Mouse (Mus musculus) thymus, postnatal 4 days (tissue): Measurements from ENCODE around the gene Grb7.

Source experiments
- DNase-seq: peaks from one replicate; pipeline ENCODE4 v3.0.0; 2021

The Grb7 gene

DNA sequence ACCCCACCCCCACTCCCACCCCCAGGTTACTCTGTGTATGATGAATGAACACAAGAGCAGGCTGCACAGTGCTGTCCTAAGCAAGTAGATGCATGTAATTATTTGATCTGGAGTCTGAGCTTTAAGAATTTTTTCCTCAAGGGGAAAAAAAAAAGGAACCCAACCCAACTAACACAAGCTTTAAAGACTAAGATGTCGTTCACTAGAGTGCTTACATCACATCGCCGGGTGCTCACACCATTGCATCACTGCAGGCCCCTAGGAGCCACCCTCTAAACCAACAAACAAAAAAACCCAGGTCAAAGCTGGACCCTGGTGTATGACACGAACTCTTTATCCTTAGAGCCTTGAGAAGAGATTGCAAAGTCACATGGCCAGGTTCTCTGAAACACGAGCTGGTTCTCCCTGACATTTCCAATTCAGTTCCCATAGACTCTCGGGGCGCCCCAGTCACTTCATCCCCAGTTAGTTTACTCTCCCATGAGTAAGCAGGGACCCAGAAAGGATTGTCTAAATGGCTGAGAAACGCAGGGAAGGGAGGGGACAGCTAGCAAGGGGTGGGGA, 27.8 kb downstream of the Grb7 start:
- DNase-seq: no peak

- DNase-seq: no peak
These were observed 28.8 kb downstream of the Grb7 start for GRCm38 (mm10) chr11:98474967-98475366.

DNA sequence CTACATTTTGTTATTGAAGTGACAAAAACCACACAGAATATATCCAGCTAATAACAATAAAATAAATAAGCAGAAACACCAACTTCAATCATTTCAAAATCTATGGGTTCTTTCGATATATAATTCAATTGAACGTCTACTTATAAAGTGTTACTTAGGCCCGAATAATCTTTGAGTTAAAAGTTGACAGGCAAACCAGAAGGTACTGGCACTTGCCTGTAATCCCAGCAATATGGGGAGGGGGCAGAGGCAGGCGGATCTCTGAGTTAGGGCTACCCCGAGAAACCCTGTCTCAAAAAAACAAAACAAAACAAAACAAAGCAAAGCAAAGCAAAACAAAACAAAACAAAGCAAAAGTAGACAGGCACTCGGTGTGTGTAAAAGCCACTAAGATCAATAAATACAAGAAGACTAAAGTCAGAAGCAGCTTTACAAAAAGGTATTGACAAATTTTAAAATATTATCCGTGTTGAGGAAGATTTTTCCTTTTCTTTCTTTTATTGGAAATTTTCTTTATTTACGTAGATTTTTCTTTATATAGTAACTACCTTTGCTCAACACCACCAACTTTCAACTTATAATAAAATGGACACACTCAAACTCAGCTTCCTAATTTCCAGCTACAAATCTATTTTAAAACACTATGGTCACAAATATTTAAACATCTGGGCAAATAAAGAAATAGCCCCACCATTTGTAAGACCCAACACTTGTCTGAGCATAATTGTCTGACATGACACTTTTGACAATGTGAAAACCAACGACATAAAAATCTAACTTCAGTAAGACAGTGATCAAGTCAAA, 29.6 kb downstream of the Grb7 start:
- no peak for DNase-seq

DNA sequence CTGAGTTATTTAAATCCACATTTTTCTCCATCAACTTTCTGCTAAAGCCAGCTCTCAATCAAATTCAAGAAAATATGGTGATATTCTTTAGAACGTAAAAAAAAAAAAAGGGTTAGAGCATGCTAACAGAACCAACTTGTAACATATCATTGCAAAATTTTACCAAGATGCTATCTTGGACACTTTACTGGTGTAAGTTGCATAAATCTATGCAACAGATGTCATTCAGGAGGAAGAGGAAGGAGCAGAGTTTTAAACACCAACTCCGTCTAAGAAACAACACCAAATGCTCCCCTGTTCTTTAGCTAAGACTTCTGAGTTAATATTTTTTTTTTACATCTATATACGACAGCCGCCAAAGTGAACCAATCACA, 30.2 kb downstream of the Grb7 start:
- DNase-seq: no peak

- no peak for DNase-seq
These were observed 31.0 kb downstream of the Grb7 start for GRCm38 (mm10) chr11:98477011-98477701.

DNA sequence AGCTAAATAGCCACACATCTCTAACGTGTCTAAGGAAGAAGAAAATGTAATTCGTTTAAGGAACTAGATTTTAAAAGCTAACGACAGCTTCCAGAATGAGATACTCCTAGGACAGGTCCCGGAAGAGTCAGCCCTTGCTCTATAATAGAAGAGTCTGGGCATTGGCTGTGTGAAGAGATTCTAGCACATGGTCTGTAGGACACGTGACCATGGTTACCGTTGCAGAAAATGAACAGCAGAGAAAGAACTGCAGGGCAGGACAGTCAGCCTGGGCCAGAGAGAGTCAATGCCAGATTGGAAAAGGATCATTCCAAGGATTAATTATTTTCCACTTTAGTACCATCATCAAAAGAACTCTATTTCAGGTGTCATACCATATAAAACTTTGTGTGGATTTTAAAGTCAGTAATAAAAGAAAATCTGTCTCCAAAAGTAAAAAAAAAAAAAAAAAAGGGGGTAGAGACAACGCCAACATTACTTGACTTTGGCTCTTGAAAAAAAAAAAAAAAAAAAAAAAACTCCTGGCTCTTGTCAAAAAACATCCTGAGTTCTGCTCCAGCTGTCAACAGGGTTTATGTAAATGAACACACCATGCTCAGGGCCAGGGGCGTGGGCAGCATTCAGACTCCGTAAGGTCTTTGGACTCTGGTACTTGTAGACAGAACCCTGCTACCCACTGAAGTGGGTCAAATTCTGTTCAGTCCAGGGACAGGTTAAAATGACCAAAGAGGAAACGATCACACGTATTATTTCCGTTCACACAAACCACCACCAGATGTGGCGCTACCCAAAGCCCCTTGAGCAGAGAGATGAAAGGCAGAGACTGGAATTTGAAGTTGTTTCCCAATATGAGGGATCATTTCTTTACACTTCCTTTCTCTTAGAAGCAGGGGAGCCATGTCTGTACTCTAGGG, 33.1 kb downstream of the Grb7 start:
- peak; percentile 41 for DNase-seq

- peak; percentile 23 for DNase-seq
These were observed 33.8 kb downstream of the Grb7 start for GRCm38 (mm10) chr11:98479940-98480497.

- no peak for DNase-seq
These were observed 35.0 kb downstream of the Grb7 start for GRCm38 (mm10) chr11:98481231-98481630.

- no peak for DNase-seq
These were observed 35.9 kb downstream of the Grb7 start for GRCm38 (mm10) chr11:98482067-98482466.

DNA sequence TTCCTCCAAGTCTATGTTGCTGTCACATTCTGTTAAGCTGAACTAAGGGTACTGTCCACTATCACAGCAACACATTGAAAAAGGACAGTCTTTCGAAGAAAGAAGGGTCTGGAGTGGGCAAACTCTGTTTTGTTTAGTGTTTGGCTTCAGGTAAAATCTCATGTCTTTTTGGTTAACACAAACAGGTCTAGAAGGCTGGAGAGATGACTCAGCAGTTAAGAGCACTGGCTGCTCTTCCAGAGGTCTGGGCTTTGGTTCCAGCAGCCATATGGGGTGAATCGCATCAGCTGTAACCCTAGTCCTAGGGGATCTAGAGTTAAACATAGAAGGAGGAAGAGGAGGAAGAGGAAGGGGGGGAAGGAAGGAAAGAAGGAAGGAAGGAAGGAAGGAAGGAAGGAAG, 39.6 kb downstream of the Grb7 start:
- no peak for DNase-seq

DNA sequence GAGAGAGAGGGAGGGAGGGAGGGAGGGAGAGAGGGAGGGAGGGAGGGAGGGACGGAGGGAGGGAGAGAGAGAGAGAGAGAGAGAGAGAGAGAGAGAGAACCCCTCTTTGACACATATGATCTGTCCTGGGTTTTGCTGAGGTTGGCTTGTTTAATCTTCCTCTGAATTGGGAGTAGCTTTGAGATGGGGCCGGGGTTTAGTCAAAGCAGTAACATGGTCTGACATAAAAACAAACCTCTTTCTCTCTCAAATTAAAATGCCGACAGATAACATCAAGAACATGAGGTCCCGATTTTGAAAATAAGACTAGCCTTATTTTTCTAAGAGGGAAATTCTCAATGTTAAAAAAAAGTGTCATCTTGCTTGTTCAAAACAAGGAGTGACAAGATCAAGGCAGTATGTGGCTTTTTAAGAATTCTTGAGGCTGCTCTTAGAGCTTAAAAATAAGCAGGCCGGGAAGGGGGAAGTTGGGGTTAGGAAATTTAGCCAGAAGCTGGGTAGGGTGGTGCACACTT, 41.4 kb downstream of the Grb7 start:
- DNase-seq: no peak

- DNase-seq: no peak
These were observed 42.5 kb downstream of the Grb7 start for GRCm38 (mm10) chr11:98488540-98489234.

DNA sequence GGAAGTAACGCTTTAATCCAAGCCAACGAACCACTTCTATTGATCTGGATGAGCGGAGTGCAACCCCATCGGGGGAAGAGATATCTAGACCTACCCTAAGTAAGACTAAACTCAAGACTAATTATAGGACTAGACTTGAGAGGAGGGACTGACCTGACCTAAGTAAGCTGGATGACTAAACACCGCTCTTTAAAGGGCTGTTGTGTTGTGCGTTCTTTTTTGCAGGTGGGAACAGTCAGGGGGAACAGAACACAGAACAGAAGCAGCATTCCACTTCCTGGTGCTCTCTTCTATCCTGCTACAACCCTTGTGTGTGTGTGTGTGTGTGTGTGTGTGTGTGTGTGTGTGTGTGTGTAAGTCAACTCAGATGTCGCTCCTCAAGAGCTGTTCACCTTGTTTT, 45.4 kb downstream of the Grb7 start:
- DNase-seq: no peak

DNA sequence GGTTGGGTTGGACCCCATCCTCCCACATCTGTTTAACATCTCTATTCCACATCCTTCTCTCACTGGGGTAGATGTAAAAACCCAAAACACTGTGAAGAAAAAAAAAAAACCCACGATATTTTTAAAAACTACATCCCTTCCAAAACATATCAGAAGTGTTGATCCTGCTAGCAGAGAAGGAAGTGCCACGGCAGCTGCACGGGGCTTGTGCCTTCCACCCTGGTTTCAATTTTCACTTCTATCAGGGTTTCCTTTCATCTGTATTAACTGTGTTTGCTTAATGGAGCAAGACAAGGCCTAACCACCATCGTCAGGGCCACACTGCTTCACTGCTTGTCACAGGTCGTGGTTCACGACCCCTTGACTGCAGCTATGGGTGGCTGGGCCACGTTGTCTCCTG, 46.8 kb downstream of the Grb7 start:
- peak; percentile 55 for DNase-seq

DNA sequence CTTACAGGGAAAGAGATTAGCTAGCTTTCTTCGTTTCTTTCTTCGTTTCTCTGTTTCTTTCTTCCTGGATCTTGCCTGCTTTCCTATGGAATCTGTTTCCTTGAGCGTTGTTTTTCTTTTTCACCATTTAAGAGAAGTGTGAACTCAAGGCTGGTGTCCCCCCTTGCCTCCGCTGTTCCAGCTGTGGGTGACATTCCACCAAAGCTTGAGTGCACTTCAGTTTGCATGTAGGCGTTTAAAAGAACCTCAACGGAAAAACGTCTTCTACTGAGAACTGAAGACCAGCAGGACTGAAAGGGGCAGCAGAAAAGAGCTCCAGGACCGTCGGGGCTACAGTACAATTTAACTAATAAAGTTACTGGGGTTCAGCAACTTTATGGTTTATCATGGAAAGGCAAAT, 47.2 kb downstream of the Grb7 start:
- DNase-seq: no peak

- DNase-seq: peak; percentile 55
These were observed 49.1 kb downstream of the Grb7 start for GRCm38 (mm10) chr11:98495176-98495719.

DNA sequence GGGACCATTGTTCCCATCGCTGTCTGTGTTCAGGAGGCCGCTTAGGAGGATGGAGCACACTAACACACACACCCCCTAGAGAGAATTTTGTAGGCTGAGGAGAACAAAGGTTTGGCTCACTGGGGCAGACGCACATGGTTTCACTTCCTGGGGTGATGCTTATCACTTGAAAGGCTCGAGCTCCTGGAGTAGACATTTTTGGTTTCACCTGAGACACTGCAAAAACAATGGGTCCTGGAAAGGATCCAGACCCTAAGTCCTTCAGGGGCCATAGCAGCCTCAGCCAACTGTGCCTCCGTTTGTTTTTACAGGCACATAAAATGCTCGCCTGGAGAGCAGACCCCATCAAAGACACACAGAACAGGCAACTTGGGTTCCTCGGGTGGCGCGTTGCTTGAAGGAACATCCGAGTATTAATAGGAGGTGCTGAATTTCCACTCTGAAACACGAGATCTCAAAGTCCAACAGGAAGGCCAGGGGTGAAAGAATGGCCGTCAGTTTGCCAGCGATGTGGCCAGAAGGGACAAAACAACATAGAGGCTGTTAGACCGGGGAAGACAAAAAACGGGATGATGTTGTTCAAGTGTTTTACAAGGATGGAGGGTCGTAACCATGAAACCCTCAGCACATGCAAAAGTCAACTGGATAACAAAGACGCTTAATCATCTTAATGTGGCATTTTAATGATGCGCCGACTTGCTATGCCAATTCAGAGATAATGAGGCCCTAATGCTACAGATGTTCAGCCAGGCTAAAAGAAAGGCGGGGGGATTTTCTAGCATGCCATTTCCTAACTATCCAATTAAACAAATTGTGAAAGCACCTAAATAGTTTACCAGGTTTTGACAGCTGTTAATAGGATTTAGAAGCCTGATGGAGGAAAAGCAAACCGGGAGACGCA, 51.4 kb downstream of the Grb7 start:
- DNase-seq: peak; percentile 56

DNA sequence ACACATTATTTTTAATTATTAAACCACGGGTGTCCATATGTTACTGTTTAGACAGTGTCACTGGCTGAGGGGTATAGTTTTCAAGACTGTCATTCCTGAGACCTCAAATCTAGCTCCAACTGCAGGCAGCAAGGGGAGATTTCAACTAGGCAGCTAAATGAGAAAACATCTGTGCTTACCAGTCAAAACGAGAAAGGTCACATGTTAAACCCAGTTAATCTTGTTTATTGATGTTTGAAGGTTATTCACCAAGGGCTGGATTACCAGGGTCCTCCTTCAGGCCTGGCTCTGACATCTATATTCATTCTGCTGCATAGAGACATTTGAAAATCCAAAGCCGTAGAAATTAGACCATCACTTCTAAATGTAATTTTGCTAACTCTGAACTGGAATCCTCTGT, 58.7 kb downstream of the Grb7 start:
- DNase-seq: no peak
